Mouse (Mus musculus): ENCODE results near the gene Tgm2.

DNA sequence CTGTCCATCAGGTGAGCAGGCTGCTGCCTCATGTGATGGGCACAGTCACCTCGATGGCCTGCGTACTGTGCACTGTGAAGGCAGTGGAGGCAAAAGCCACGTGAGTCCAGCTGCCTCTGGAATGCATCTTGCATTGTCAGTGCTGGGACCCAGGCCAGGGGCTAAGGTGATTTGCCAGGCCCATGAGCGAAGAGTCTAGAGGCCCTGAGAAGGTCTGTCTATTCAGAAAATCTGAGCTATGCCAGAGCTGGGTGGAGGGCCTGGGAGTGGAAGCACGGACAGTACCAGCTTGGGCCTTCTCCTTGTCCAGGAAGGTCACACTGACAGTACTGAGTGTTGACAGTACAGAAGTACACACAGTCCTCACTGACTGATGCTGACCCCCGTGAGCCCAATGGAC is 23.4 kb downstream of the Tgm2 start:
- no peak for TF ChIP-seq CTCF (IDR thresholded peaks at IDR 0.05; ENCODE audit: extremely low read depth, insufficient read depth, insufficient read length, insufficient replicate concordance)
- TF ChIP-seq POLR2A (IDR thresholded peaks at IDR 0.05; ENCODE audit: low read depth, low read length) = no peak
